Mouse (Mus musculus) T-cell, adult 2 months (primary cell): ENCODE measurements around the gene Celsr3.

Experiments
- DNase-seq: peaks from one replicate; pipeline ENCODE4 v3.0.0; 2022; ENCODE audit warnings: low spot score

The Celsr3 gene

GRCm38 (mm10) chr9:108825820-108826699 is at the start of gene Celsr3:
Celsr3 (plus strand) TSS chr9:108826320.
- DNase-seq = no peak

GRCm38 (mm10) chr9:108776614-108777013 is 49.5 kb upstream of the Celsr3 start:
- no peak for DNase-seq

- DNase-seq = no peak
Measured at GRCm38 (mm10) chr9:108777276-108777675, 48.8 kb upstream of the Celsr3 start.

GRCm38 (mm10) chr9:108780959-108781358 is 45.2 kb upstream of the Celsr3 start:
- DNase-seq = no peak

- no peak for DNase-seq
Measured at GRCm38 (mm10) chr9:108781891-108782290, 44.2 kb upstream of the Celsr3 start.

GRCm38 (mm10) chr9:108782836-108783547 is 43.1 kb upstream of the Celsr3 start:
- DNase-seq = no peak

GRCm38 (mm10) chr9:108783548-108784463 is 42.3 kb upstream of the Celsr3 start, which contains the start of gene Ip6k2:
Ip6k2 (plus strand) TSS chr9:108783796.
- peak; percentile 90 for DNase-seq

GRCm38 (mm10) chr9:108785416-108785815 is 40.7 kb upstream of the Celsr3 start:
- no peak for DNase-seq

GRCm38 (mm10) chr9:108786494-108786893 is 39.6 kb upstream of the Celsr3 start:
- DNase-seq = no peak

- DNase-seq = no peak
Measured at GRCm38 (mm10) chr9:108787080-108787479, 39.0 kb upstream of the Celsr3 start.

GRCm38 (mm10) chr9:108788713-108789112 is 37.4 kb upstream of the Celsr3 start:
- no peak for DNase-seq

- DNase-seq = no peak
Measured at GRCm38 (mm10) chr9:108792307-108792706, 33.8 kb upstream of the Celsr3 start.

- peak; percentile 75 for DNase-seq
Measured at GRCm38 (mm10) chr9:108792730-108793129, 33.4 kb upstream of the Celsr3 start.

GRCm38 (mm10) chr9:108795281-108795680 is 30.8 kb upstream of the Celsr3 start:
- DNase-seq = no peak

GRCm38 (mm10) chr9:108795762-108796161 is 30.4 kb upstream of the Celsr3 start:
- no peak for DNase-seq

- no peak for DNase-seq
Measured at GRCm38 (mm10) chr9:108796351-108796981, 29.7 kb upstream of the Celsr3 start.

- no peak for DNase-seq
Measured at GRCm38 (mm10) chr9:108797477-108797876, 28.6 kb upstream of the Celsr3 start.

- DNase-seq = no peak
Measured at GRCm38 (mm10) chr9:108798508-108799075, 27.5 kb upstream of the Celsr3 start.

GRCm38 (mm10) chr9:108799564-108799963 is 26.6 kb upstream of the Celsr3 start:
- no peak for DNase-seq

GRCm38 (mm10) chr9:108805768-108806167 is 20.4 kb upstream of the Celsr3 start:
- no peak for DNase-seq

GRCm38 (mm10) chr9:108806379-108806778 is 19.7 kb upstream of the Celsr3 start:
- DNase-seq = no peak
